Mouse (Mus musculus): Measurements from ENCODE around the gene Rbpj. TPM values are rescaled to one million over a fixed set of nuclear protein-coding genes. Genes with fewer than 3 reads are reported as not detected.
A peak's percentile ranks its signal among the peaks of the same experiment; 100 is the strongest.

The Rbpj gene
- polyA plus RNA-seq, 1 experiment from 2014 or later: 38.0 TPM

DNA sequence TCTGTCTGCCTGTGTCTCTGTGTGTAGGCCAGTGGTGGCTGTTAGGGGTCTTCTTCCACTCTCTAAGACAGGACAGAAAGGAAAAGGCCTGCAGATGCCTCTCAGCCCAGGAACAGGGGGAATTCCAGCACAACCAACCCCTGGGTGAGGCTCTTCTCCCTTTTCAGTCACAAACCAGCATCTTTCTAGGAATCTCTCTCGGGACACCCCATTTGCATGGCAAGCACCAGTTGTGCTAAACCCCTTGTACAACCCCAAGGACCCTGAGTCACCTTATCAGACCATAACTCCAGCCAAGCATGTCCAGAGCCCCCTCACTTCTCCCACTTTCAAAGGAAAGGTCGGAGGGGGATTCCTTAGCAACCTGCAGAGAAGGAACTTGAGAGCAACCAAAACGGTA is 13.0 kb upstream of the Rbpj start:
- no peaks in the 10 kb centered on the region for H3K27me3 ChIP-seq (ENCODE audit: insufficient read depth, poor library complexity, severe bottlenecking)
- H3K4me1 ChIP-seq (replicated peaks): 0 out of 2 replicates have a peak, but pooled peaks cover 6% of the 10 kb centered on the region
- WGBS: 67% methylated on average over 3 of the region's 3 CpGs
- H3K27ac ChIP-seq: no peak overlapping the region
- DNase-seq (ENCODE audit: low spot score): no peak
- H3K36me3 ChIP-seq: no peaks in the 10 kb centered on the region
- H3K9me3 ChIP-seq: no peaks in the 10 kb centered on the region
- no peak overlapping the region for H3K4me3 ChIP-seq

DNA sequence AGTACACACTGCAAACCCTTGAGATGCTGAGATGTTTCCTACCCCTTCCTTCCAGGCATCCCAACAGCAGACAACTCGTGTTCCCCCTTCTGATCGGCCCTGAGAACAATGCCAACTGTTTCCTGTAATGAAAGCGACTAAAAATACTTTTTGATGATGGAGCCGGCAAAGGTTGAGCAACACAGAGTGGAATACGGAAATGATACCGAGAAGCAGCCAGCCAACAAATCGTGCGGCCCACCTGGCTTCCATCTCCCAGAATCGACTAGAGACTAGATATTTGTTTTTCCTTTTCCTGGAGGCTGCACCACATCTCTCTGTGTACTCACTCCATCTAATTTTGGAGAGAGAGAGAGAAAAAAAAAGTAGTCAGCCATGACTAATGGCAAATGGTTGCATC is 11.2 kb upstream of the Rbpj start:
- 90% methylated on average over 9 of the region's 9 CpGs for WGBS
- H3K36me3 ChIP-seq: no peaks in the 10 kb centered on the region
- H3K9me3 ChIP-seq: no peaks in the 10 kb centered on the region
- no peaks in the 10 kb centered on the region for H3K27me3 ChIP-seq (ENCODE audit: insufficient read depth, poor library complexity, severe bottlenecking)
- H3K27ac ChIP-seq: no peak overlapping the region
- H3K4me1 ChIP-seq (replicated peaks): 0 out of 2 replicates have a peak, but pooled peaks cover 6% of the 10 kb centered on the region
- no peak overlapping the region for H3K4me3 ChIP-seq
- DNase-seq (ENCODE audit: low spot score): no peak

DNA sequence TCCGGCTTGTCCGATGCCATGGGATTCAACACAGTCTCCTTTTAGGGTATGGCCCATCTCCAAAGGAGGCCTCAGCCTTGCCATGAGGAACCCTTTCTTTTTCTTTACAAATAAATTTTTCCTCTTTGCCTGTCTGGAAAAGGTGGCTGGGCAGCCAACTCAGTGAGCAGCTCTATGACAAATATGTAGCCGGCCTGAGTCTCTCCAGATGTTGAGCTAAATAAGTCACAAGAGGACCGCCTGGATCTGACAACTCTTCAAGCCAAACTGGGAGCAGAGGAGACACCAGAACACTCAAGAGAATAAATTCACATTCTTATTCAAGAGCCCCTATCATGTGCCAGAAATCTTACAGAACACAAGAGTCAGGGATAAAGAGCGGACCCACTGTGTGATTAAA is 10.5 kb upstream of the Rbpj start:
- H3K4me3 ChIP-seq: no peak overlapping the region
- no peak for DNase-seq (ENCODE audit: low spot score)
- no peaks in the 10 kb centered on the region for H3K36me3 ChIP-seq
- H3K27ac ChIP-seq: no peak overlapping the region
- WGBS: 94% methylated on average over 5 of the region's 5 CpGs
- no peaks in the 10 kb centered on the region for H3K9me3 ChIP-seq
- H3K4me1 ChIP-seq (replicated peaks): 0 out of 2 replicates have a peak, but pooled peaks cover 6% of the 10 kb centered on the region
- no peaks in the 10 kb centered on the region for H3K27me3 ChIP-seq (ENCODE audit: insufficient read depth, poor library complexity, severe bottlenecking)

DNA sequence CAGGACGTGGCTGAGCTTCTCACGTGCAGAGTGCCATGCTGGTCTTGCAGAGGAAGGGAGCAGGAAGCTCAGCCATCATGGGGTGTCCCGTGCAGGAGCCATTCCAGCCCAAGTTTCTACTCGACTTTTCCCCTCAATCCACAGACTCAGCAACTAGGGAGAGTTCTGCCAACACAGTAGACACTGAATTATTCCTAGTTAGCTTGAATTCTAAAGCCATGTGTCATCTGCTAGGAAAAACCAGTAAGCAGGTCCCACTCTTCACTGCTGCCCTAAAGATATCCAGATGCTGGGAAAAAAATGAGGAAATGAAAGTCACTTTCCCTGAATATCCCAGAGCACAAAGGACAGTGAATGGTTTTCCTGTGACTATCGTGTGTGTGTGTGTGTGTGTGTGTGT is 5.8 kb upstream of the Rbpj start:
- Histone ChIP-seq H3K4me3 (no peak overlapping the region), H3K27ac (no peak overlapping the region), H3K36me3 (no peaks in the 10 kb centered on the region), H3K9me3 (no peaks in the 10 kb centered on the region), H3K27me3 (ENCODE audit: insufficient read depth, poor library complexity, severe bottlenecking) (no peaks in the 10 kb centered on the region), H3K4me1 (replicated peaks) (no peaks in the 10 kb centered on the region)
- 78% methylated on average over 5 of the region's 5 CpGs for WGBS
- no peak for DNase-seq (ENCODE audit: low spot score)

DNA sequence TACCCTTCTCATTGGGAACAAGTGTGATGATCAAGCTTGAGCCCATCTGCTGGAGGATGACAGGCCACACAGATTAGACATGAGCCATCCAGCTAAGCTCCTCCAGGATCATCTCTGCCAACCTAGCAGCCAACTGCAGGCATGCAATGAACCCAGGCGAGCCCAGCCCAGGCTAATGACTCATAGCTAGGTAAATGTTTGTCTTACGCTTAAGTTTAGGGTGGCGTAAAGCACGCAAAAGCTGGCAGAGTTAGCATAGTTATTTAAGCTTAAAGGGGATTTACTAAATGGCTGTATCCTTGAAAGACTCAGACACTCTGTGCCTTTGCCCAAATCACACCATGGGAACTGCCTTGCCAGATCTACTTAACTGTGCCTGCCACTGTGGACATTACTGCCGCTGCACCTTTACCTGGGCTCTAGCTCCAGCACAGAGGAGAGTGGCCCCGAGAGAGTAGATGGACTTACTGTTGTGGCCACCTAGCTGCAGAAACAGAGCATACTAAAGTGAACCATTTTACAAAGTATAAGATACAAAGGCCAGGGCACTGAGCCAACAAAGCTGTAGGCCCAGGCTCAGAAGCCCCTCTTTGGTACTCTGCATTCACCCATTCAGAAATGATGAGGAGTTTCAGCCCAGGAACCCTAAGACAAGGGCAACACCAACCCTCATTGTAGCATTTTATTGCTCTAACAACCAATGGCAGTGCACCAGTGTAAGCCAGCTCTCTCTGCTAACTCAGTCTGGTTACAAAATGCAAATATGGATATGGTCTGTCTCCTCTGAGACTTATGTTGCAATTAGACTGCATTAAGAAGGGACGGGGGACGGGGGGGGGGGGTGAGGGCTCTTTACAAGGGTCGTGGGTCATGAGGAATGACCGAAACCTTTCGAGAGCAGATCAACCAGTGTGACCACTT is 2.6 kb upstream of the Rbpj start:
- Histone ChIP-seq H3K27me3 (ENCODE audit: insufficient read depth, poor library complexity, severe bottlenecking) (no peaks in the 10 kb centered on the region), H3K9me3 (no peaks in the 10 kb centered on the region), H3K27ac (no peak overlapping the region), H3K4me3 (no peak overlapping the region), H3K4me1 (replicated peaks) (no peaks in the 10 kb centered on the region), H3K36me3 (no peaks in the 10 kb centered on the region)
- WGBS: 85% methylated on average over 11 of the region's 11 CpGs
- DNase-seq (ENCODE audit: low spot score): no peak

DNA sequence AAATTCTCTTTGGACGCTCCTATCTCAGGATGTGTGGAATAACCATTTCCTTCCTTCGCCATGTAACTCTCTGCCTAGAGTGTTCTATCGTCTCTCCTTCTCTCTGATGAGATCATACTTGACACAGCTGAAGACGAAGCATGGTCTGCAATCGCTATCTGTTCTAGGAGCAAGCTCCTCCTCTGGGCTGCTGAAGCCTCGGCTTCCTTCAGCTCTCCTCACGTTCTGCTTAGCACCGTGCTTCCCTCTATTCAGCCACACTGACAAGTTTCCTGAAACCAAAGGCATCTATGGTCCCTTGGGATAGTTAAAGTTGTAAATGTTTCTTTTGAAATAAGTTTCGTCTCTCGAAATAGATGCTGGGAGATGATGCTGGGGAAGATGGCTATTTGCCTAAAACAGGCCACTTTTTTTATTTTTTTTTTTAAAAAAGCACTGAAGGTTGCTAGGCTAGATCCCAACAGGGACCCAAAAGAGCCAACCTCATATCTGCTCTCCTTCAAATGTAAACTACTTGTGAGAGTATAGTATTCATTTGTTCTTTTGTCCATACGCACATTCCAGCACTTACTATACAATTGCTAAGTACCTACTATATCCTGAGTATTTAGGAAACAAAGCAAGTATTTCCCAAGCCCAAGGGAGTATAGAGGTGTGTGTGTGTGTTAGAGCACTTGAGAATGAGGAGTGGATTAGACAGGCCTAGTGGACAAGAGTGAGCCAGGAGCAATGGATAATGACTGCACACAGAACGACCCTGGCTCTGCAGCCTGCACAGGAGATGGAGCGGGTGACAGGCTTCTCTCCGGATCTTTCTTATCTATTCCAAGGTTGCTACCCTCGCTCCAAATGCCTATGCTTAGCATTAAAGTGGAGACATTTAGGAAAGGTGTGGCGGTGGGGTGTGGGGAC is 726 bp downstream of the Rbpj start:
- DNase-seq (ENCODE audit: low spot score): no peak
- Histone ChIP-seq H3K27ac (no peak overlapping the region), H3K4me1 (replicated peaks) (peaks cover 16% of the 10 kb centered on the region), H3K27me3 (ENCODE audit: insufficient read depth, poor library complexity, severe bottlenecking) (peaks cover 10% of the 10 kb centered on the region), H3K36me3 (no peaks in the 10 kb centered on the region), H3K9me3 (no peaks in the 10 kb centered on the region), H3K4me3 (no peak overlapping the region)
- 78% methylated on average over 16 of the region's 16 CpGs for WGBS

DNA sequence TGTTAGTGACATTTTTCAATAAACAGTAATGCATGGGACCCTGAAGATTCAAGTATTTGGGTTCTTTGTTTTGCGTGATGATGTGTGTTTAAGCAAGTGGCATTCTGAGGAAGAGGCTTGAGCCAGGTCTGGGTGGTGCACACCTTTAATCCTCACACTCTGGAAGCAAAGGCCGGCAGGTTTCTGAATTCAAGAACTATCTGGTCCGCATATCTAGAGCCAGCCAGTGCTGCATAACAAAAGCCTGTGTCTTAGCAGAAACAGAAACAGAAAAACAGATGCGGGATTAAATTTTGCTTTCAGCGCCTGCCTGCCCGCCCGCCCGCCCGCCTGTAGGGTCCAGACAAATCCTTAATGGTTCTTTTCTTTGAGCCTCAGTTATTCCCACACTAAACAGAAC is 1.6 kb downstream of the Rbpj start:
- Histone ChIP-seq H3K4me1 (replicated peaks) (peaks cover 20% of the 10 kb centered on the region), H3K4me3 (no peak overlapping the region), H3K36me3 (no peaks in the 10 kb centered on the region), H3K27me3 (ENCODE audit: insufficient read depth, poor library complexity, severe bottlenecking) (peaks cover 10% of the 10 kb centered on the region), H3K9me3 (no peaks in the 10 kb centered on the region), H3K27ac (no peak overlapping the region)
- 64% methylated on average over 9 of the region's 9 CpGs for WGBS
- no peak for DNase-seq (ENCODE audit: low spot score)

DNA sequence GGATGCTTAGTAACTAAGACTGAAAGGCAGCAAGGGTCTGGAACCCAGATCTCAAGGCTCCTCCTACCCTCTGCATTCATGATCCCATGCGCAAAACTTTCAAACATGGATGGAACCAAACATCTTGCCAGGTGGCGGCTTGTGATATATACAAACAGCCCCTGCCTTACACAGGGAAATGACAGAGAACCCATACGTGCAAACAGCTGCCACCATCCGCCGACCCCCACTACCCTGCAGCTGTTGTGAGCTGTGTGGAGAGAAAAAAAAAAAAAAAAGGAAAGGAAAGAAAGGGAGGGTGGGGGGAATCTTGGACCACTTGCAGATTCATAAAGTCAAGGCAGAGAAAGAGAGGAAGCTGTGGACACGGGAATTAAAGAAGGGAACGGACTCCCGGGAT is 2.4 kb downstream of the Rbpj start:
- Histone ChIP-seq H3K4me1 (replicated peaks) (peaks cover 21% of the 10 kb centered on the region), H3K27me3 (ENCODE audit: insufficient read depth, poor library complexity, severe bottlenecking) (peaks cover 10% of the 10 kb centered on the region), H3K27ac (no peak overlapping the region), H3K36me3 (no peaks in the 10 kb centered on the region), H3K4me3 (no peak overlapping the region), H3K9me3 (no peaks in the 10 kb centered on the region)
- WGBS: 63% methylated on average over 8 of the region's 8 CpGs
- no peak for DNase-seq (ENCODE audit: low spot score)

DNA sequence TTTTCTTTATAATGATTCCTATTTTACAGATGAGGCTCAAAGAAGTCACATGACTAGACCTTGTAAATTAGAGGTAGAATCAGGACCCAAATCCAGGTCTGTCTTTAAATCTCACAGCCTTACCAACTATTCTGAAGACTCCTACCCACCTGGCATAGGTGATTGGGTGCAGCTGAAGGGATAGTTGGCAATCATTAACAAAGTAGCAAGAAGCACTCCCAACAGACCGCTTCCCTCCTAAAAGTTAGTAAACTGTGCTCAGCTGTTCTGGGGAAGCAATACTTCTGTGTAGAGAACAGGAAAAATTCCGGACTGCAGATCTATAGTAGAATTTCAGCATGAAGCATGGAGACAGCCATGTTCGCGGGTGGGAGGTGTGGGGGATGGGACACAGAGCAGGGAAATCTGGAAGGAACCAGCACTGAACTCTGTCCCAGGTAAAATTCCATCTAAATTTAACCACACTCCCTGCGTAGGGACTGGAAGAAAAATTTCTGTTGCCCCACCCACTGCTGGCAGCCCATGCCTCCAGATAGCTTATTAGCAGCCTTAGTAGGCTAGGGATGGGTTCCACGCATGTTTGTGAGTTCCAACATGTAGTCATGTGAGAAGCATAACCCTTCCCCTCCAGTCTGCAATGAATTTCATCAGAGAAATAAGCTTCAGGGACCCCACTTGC is 3.3 kb downstream of the Rbpj start:
- Histone ChIP-seq H3K4me1 (replicated peaks) (peaks cover 28% of the 10 kb centered on the region), H3K4me3 (no peak overlapping the region), H3K9me3 (no peaks in the 10 kb centered on the region), H3K36me3 (no peaks in the 10 kb centered on the region), H3K27ac (no peak overlapping the region), H3K27me3 (ENCODE audit: insufficient read depth, poor library complexity, severe bottlenecking) (peaks cover 10% of the 10 kb centered on the region)
- 78% methylated on average over 6 of the region's 6 CpGs for WGBS
- DNase-seq (ENCODE audit: low spot score): no peak

DNA sequence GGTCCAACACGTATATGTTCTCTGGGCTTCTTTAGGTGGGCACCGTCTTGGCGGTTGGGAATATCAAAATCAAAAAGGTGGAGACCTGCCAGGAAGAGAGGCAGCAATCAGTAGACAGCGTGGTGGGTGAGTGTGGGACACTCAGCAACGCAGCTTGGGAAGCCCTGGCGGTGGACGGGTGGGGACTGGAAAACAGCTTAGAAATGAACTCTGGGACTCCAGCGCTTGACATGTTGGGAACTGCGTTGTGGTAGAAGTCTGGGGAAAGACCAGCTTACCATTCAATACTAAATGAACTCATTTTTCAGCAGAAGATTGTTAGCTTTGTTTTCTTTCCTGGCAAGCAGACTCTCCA is 3.8 kb downstream of the Rbpj start:
- no peaks in the 10 kb centered on the region for H3K9me3 ChIP-seq
- H3K27ac ChIP-seq: no peak overlapping the region
- 55% methylated on average over 9 of the region's 9 CpGs for WGBS
- peaks cover 32% of the 10 kb centered on the region for H3K4me1 ChIP-seq (replicated peaks)
- H3K36me3 ChIP-seq: no peaks in the 10 kb centered on the region
- H3K4me3 ChIP-seq: no peak overlapping the region
- H3K27me3 ChIP-seq (ENCODE audit: insufficient read depth, poor library complexity, severe bottlenecking): peaks cover 10% of the 10 kb centered on the region
- no peak for DNase-seq (ENCODE audit: low spot score)

DNA sequence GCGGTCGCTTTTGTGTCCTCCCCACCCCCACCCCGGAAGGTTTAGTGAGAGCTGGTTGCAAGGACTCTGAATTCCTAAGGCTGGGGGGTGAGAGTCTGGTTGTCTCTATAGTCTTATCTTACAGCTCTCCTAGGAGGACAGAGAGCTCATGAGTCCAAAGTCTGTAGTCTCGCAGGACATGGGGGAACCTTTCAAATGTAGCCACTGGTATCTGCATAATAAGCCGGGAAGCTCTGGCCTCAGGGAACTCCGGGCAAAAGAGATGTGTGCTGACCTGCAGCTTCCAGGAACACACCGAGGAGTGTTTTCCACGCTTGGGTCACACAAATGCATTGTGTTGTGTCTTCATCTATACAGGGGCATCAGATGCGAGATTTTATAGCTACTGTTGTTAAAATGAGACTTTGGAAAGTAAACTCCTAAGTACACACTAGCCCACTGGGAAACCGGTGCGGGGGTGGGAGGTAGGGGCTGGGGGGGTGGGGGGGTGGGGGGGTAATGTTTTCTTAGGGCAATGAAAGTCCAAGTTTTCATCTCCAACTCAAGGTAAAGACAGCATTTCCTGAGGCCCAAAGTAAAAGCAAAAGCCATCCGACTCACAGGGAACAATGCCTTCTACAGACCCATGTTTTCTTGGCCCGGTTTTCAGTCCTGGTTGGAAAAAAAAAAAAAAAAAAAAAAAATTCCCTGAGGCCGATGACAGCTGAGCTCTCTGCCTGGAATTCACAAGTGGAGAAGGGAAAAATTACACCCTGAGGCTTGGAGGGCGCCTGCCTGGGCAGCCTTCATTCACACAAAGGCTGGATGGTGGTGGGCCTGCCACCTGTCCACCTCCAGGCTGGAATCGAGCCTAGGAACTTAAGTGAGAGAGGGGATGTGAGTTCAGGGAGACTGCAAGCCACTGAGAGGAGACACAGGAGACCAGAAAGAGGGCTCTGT is 4.5 kb downstream of the Rbpj start:
- peak; percentile 35 for DNase-seq (ENCODE audit: low spot score)
- WGBS: 38% methylated on average over 16 of the region's 16 CpGs
- no peak overlapping the region; the same call in 1 of the 2 replicates for H3K27ac ChIP-seq
- no peak overlapping the region for H3K4me3 ChIP-seq
- H3K36me3 ChIP-seq: no peaks in the 10 kb centered on the region
- H3K27me3 ChIP-seq (ENCODE audit: insufficient read depth, poor library complexity, severe bottlenecking): peaks cover 10% of the 10 kb centered on the region
- peaks cover 32% of the 10 kb centered on the region for H3K4me1 ChIP-seq (replicated peaks)
- no peaks in the 10 kb centered on the region for H3K9me3 ChIP-seq

DNA sequence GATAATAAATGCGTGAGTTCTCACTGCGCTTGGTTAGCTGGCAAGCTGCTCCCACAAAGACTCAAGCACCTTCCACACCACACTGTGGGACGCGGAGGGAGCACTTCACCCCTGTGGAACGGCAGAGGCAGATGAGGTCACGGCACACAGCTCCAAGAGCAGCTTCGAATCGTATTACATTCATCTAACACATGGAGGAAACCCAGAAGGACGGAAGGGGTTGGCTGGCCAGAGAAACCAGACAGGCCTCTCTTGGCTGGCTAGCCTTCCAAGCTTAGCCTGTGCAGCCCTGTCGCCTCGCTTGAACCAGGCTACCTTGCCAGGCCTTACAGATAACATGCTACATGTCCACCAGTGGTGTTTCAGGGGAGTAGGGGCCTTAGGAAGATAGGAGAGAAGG is 6.5 kb downstream of the Rbpj start:
- H3K9me3 ChIP-seq: no peaks in the 10 kb centered on the region
- peaks cover 32% of the 10 kb centered on the region for H3K4me1 ChIP-seq (replicated peaks)
- H3K36me3 ChIP-seq: no peaks in the 10 kb centered on the region
- H3K27ac ChIP-seq: peak overlapping the region; percentile 18; the same call in 1 of the 2 replicates
- H3K27me3 ChIP-seq (ENCODE audit: insufficient read depth, poor library complexity, severe bottlenecking): peaks cover 10% of the 10 kb centered on the region
- 81% methylated on average over 11 of the region's 11 CpGs for WGBS
- no peak overlapping the region for H3K4me3 ChIP-seq
- DNase-seq (ENCODE audit: low spot score): no peak

All from hindbrain, embryonic 10.5 days (tissue).